Mouse (Mus musculus) liver, adult 2 months (tissue): ENCODE results near the gene Tmprss5. TPM values are rescaled to one million over a fixed set of nuclear protein-coding genes. Genes with fewer than 3 reads are reported as not detected.

Experiments
- DNase-seq: peaks from one replicate; pipeline ENCODE4 v3.0.0-alpha.2; 2011; ENCODE audit warnings: low read depth, low spot score; ENCODE audit errors: extremely low read depth
- H3K27ac ChIP-seq: fragments of 200-500 bp; replicated peaks from 2 replicates; pipeline ENCODE4 v1.5.1; 2012; ENCODE audit warnings: low read depth, mild to moderate bottlenecking, control low read depth, inconsistent platforms, low read length; ENCODE audit not compliant: insufficient read depth
- H3K27me3 ChIP-seq: fragments of 200-500 bp; 2 replicates; pipeline ENCODE4 v1.6.1; 2012; ENCODE audit warnings: mild to moderate bottlenecking, moderate library complexity, low read length, inconsistent platforms; ENCODE audit not compliant: control insufficient read depth, insufficient read depth
- H3K36me3 ChIP-seq: fragments of 200-500 bp; 2 replicates; pipeline ENCODE4 v1.6.1; 2012; ENCODE audit warnings: low read length, inconsistent platforms; ENCODE audit not compliant: control insufficient read depth, insufficient read depth
- H3K4me1 ChIP-seq: fragments of 200-500 bp; 2 replicates; pipeline ENCODE4 v1.6.1; 2011; ENCODE audit warnings: low read length; ENCODE audit not compliant: control insufficient read depth, insufficient read depth
- H3K4me3 ChIP-seq: fragments of 200-500 bp; 2 replicates; pipeline ENCODE4 v1.5.1; 2011; ENCODE audit warnings: low read depth, mild to moderate bottlenecking, control low read depth, low read length, moderate library complexity; ENCODE audit not compliant: insufficient read depth
- H3K79me2 ChIP-seq: fragments of 200-500 bp; 2 replicates; pipeline ENCODE4 v1.6.1; 2012; ENCODE audit warnings: inconsistent platforms, mild to moderate bottlenecking, low read length, moderate library complexity; ENCODE audit not compliant: control insufficient read depth, insufficient read depth
- H3K9ac ChIP-seq: fragments of 200-500 bp; 2 replicates; pipeline ENCODE4 v1.6.1; 2012; ENCODE audit warnings: low read depth, mild to moderate bottlenecking, control low read depth, inconsistent platforms, low read length
- CTCF ChIP-seq: fragments of 200-500 bp; IDR thresholded peaks from 2 replicates; pipeline ENCODE4 v1.5.1; 2011; ENCODE audit warnings: low read depth, low read length, control low read depth
- POLR2A ChIP-seq: fragments of 200-500 bp; IDR thresholded peaks from 2 replicates; pipeline ENCODE4 v1.6.1; 2011; ENCODE audit warnings: low read length, control low read depth; ENCODE audit not compliant: insufficient read depth; ENCODE audit errors: extremely low read depth
- WGBS: fragments of 180-500 bp; shearing (Covaris S2); methylation state at CpG from one replicate; pipeline ENCODE4 v1.1.7; 2018; 5-methylcytosine and 5-hydroxymethylcytosine counted together
- polyA plus RNA-seq: library from polyadenylated mRNA; depleted of rRNA; stranded (reverse); fragments of >200 nt; gene quantifications from 2 replicates; pipeline ENCODE4 v1.2.3, GENCODE M21; 2012; rRNA removed
- total RNA-seq: library from RNA; depleted of rRNA; stranded (reverse); fragments of >200 nt; gene quantifications from 2 replicates; pipeline ENCODE4 v1.2.3, GENCODE M21; 2014; rRNA removed

Gene Tmprss5
- total and polyA plus RNA-seq, 2 experiments = not detected

DNA sequence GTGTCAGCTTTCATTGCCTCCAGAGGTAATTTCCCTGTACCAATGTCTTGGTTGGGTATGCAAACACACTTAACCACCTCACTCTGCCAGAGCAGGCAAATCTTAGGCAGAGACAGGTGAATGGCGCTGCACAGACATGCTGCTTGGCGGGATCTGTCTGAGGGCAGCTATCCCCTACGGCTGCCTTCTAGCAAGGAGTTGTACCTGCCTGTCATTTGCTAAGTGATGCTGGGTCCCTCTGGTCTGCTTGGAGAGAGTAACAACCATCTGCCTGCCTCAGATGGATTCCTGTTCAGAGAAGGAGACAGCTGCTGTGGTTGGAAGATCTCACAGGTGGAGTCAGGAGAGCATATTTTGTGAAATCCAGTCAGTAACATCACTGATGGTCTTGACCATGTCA, 62.8 kb downstream of the Tmprss5 start:
- 72% methylated on average over 3 of the region's 3 CpGs for WGBS
- DNase-seq = no peak
- Histone ChIP-seq H3K36me3 (no peaks in the 10 kb centered on the region), H3K4me3 (no peak overlapping the region), H3K27me3 (peaks cover 3% of the 10 kb centered on the region; the same call in 1 of the 2 replicates), H3K9ac (no peak overlapping the region), H3K4me1 (no peaks in the 10 kb centered on the region), H3K79me2 (no peaks in the 10 kb centered on the region), H3K27ac (no peak overlapping the region)
- no peak for TF ChIP-seq POLR2A
- TF ChIP-seq CTCF = no peak

DNA sequence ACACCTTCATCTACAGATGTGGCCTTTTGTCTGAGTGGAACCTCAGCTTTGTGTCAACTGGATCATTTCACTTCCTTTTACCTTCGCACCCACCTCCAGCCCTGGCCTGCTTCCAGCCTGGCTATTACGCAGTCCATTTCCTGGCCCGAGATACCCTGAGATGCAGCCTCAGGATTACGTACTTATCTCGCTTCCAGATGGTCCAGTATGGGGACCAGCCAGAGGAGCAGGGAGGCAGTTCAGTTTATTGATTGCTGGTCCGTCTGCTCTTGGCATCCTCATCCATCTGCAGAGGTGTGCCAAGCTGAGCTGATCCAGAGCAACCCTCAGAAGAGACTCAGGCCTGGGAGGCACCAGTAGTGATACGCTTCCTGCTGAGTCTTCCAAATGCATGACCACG, 64.7 kb downstream of the Tmprss5 start:
- TF ChIP-seq POLR2A (no peak), CTCF (no peak)
- Histone ChIP-seq H3K4me3 (no peak overlapping the region), H3K4me1 (no peaks in the 10 kb centered on the region), H3K79me2 (no peaks in the 10 kb centered on the region), H3K27me3 (peaks cover 3% of the 10 kb centered on the region; the same call in 1 of the 2 replicates), H3K9ac (no peak overlapping the region), H3K27ac (no peak overlapping the region), H3K36me3 (no peaks in the 10 kb centered on the region)
- 62% methylated on average over 8 of the region's 8 CpGs for WGBS
- no peak for DNase-seq

DNA sequence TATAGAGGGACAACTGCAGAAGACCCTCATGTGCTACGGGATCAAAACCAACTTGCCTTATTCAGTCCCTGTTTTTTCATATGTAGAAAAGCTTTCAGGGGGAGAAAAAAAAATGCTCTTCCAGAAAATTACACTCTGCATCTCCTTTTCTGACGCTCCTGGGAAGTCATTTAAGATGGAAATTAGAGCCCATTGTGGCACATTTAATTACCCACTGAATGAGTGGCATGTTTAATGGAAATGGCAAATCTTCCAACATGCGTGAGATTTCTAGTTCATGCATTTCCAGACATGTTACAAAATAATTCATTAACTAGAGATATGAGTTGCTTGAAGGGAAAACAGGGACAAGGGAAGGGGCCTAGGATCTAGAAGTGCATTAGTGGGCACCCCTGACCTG, 66.0 kb downstream of the Tmprss5 start:
- no peaks in the 10 kb centered on the region for H3K36me3 ChIP-seq
- 66% methylated on average over 3 of the region's 3 CpGs for WGBS
- TF ChIP-seq CTCF (no peak), POLR2A (no peak)
- H3K4me3 ChIP-seq = no peak overlapping the region
- no peak overlapping the region for H3K9ac ChIP-seq
- H3K27ac ChIP-seq = no peak overlapping the region
- H3K4me1 ChIP-seq = no peaks in the 10 kb centered on the region
- H3K27me3 ChIP-seq = peaks cover 3% of the 10 kb centered on the region; the same call in 1 of the 2 replicates
- no peaks in the 10 kb centered on the region for H3K79me2 ChIP-seq
- DNase-seq = no peak

Other genes with a start within 250 kb of the Tmprss5 start
- 19.3 and 24.2 TPM in 2 replicates for gene Zbtb16, start 245.0 kb upstream of the Tmprss5 start, total RNA-seq
- 5.3 and 7.2 TPM in 2 replicates for gene Zbtb16, start 245.0 kb upstream of the Tmprss5 start, polyA plus RNA-seq
- gene Htr3a, start 170.2 kb upstream of the Tmprss5 start, total RNA-seq = not detected in 2 replicates
- gene Htr3a, start 170.2 kb upstream of the Tmprss5 start, polyA plus RNA-seq = not detected in 2 replicates
- not detected in 2 replicates for gene Htr3b, start 116.3 kb upstream of the Tmprss5 start, total RNA-seq
- gene Htr3b, start 116.3 kb upstream of the Tmprss5 start, polyA plus RNA-seq = not detected in 2 replicates
- gene Usp28, start 95.9 kb upstream of the Tmprss5 start, total RNA-seq = 6.1 and 8.0 TPM in 2 replicates
- gene Usp28, start 95.9 kb upstream of the Tmprss5 start, polyA plus RNA-seq = 6.4 and 8.2 TPM in 2 replicates
- gene Zw10, start 25.6 kb upstream of the Tmprss5 start, total RNA-seq = 9.6 and 9.9 TPM in 2 replicates
- gene Zw10, start 25.6 kb upstream of the Tmprss5 start, polyA plus RNA-seq = 5.6 and 6.1 TPM in 2 replicates
- gene Gm4894, start 169.3 kb downstream of the Tmprss5 start, total RNA-seq = not detected in 2 replicates
- not detected in 2 replicates for gene Gm4894, start 169.3 kb downstream of the Tmprss5 start, polyA plus RNA-seq